Mouse (Mus musculus): ENCODE results near the gene Slc4a5. TPM values are rescaled to one million over a fixed set of nuclear protein-coding genes. Genes with fewer than 3 reads are reported as not detected.

Slc4a5 gene
- polyA plus RNA-seq, 2 experiments: 0.52 to 1.4 TPM

- Histone ChIP-seq H3K9ac (replicated peaks) (no peak overlapping the region), H3K36me3 (replicated peaks; ENCODE audit: control insufficient read depth, insufficient read depth, low read depth) (peaks cover 18% of the 10 kb centered on the region), H3K4me2 (ENCODE audit: low read depth) (no peak overlapping the region), H3K9me3 (ENCODE audit: control insufficient read depth, low read length) (no peaks in the 10 kb centered on the region), H3K4me1 (replicated peaks; ENCODE audit: control insufficient read depth in 2 of 2, insufficient read depth in 2 of 2, low read length in 1 of 2) (no peaks in the 10 kb centered on the region), H3K4me3 (ENCODE audit: insufficient read depth in 1 of 2, low read depth in 2 of 2, low read length in 2 of 2) (no peak overlapping the region), H3K27me3 (ENCODE audit: control insufficient read depth, insufficient read depth, low read length) (no peaks in the 10 kb centered on the region), H3K27ac (no peak overlapping the region)
- no peak for DNase-seq (ENCODE audit: low read depth in 3 of 3, low spot score in 3 of 3)
- ATAC-seq (ENCODE audit: insufficient read depth): no peak
- WGBS (ENCODE audit: insufficient replicate concordance): 70% methylated on average over 2 of the region's 2 CpGs
- no peak for TF ChIP-seq CTCF (IDR thresholded peaks at IDR 0.05; ENCODE audit: low read depth)
- no peak for TF ChIP-seq EP300 (IDR thresholded peaks at IDR 0.05; ENCODE audit: low read depth)
Measured at GRCm38 (mm10) chr6:83186946-83187345, 32.7 kb upstream of the Slc4a5 start.

GRCm38 (mm10) chr6:83193571-83193970 is 26.1 kb upstream of the Slc4a5 start:
- Histone ChIP-seq H3K27me3 (ENCODE audit: control insufficient read depth, insufficient read depth, low read length) (no peaks in the 10 kb centered on the region), H3K4me3 (ENCODE audit: insufficient read depth in 1 of 2, low read depth in 2 of 2, low read length in 2 of 2) (no peak overlapping the region), H3K36me3 (replicated peaks; ENCODE audit: control insufficient read depth, insufficient read depth, low read depth) (peaks cover 40% of the 10 kb centered on the region), H3K27ac (no peak overlapping the region), H3K4me1 (replicated peaks; ENCODE audit: control insufficient read depth in 2 of 2, insufficient read depth in 2 of 2, low read length in 1 of 2) (no peaks in the 10 kb centered on the region), H3K9ac (replicated peaks) (no peak overlapping the region), H3K4me2 (ENCODE audit: low read depth) (no peak overlapping the region), H3K9me3 (ENCODE audit: control insufficient read depth, low read length) (no peaks in the 10 kb centered on the region)
- DNase-seq (ENCODE audit: low read depth in 3 of 3, low spot score in 3 of 3): no peak
- no peak for ATAC-seq (ENCODE audit: insufficient read depth)
- 80% methylated on average over 7 of the region's 7 CpGs for WGBS (ENCODE audit: insufficient replicate concordance)
- TF ChIP-seq EP300 (IDR thresholded peaks at IDR 0.05; ENCODE audit: low read depth) (no peak), CTCF (IDR thresholded peaks at IDR 0.05; ENCODE audit: low read depth) (no peak)

DNA sequence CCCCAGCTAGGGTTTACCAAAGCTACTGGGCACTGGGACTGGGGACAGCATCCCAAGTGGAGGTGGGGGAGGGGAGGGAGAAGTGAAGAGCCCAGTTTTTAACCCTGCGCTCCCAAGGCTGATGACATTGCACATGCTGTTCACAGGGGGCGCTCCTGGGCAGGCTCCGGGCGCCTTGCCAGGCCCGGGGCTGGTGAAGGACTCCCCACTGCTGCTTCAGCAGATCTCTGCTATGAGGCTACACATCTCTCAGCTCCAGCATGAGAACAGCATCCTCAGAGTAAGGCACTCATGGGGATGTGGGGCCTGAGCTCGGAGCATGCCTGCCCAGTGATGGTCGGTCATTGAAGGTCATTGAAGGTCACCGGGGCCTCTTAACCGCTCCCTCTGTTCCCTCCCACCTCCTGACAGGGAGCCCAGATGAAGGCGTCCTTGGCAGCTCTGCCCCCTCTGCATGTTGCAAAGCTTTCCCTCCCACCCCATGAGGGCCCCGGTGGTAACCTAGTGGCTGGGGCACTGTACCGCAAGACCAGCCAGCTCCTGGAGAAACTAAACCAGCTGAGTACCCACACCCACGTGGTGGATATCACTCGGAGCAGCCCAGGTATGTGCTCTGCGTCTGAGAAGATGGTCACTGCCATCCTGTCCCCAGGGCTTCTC is 22.2 kb upstream of the Slc4a5 start:
- H3K4me1 ChIP-seq (replicated peaks; ENCODE audit: control insufficient read depth in 2 of 2, insufficient read depth in 2 of 2, low read length in 1 of 2): no peaks in the 10 kb centered on the region
- H3K27me3 ChIP-seq (ENCODE audit: control insufficient read depth, insufficient read depth, low read length): no peaks in the 10 kb centered on the region
- TF ChIP-seq EP300 (IDR thresholded peaks at IDR 0.05; ENCODE audit: low read depth) (no peak), CTCF (IDR thresholded peaks at IDR 0.05; ENCODE audit: low read depth) (peak; percentile 40)
- H3K27ac ChIP-seq: no peak overlapping the region
- ATAC-seq (ENCODE audit: insufficient read depth): no peak
- H3K36me3 ChIP-seq (replicated peaks; ENCODE audit: control insufficient read depth, insufficient read depth, low read depth): peaks cover 20% of the 10 kb centered on the region
- no peak for DNase-seq (ENCODE audit: low read depth in 3 of 3, low spot score in 3 of 3)
- 75% methylated on average over 15 of the region's 15 CpGs for WGBS (ENCODE audit: insufficient replicate concordance)
- no peak overlapping the region for H3K9ac ChIP-seq (replicated peaks)
- no peak overlapping the region for H3K4me3 ChIP-seq (ENCODE audit: insufficient read depth in 1 of 2, low read depth in 2 of 2, low read length in 2 of 2)
- no peaks in the 10 kb centered on the region for H3K9me3 ChIP-seq (ENCODE audit: control insufficient read depth, low read length)
- no peak overlapping the region for H3K4me2 ChIP-seq (ENCODE audit: low read depth)

DNA sequence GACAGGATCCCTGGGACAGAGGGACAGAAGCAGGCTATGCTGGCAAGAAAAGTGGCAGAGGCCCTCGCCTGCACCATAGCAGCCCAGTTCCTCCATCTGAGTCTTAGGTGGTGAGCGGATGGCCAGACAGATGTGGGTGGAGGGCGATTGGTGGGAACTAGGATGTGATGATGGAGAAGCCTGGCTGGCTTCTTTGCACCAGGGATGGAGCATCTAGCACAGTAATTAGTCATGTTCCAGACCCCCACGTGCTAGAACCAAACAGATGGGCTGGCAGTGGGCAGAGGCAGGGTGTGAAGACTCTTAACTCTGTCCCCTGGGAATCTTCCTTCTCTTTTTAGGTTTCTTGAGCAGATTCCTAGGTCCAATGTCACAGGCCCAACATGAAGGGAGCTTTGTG is 16.3 kb upstream of the Slc4a5 start:
- H3K4me1 ChIP-seq (replicated peaks; ENCODE audit: control insufficient read depth in 2 of 2, insufficient read depth in 2 of 2, low read length in 1 of 2): no peaks in the 10 kb centered on the region
- DNase-seq (ENCODE audit: low read depth in 3 of 3, low spot score in 3 of 3) (no peak), ATAC-seq (ENCODE audit: insufficient read depth) (no peak)
- H3K4me2 ChIP-seq (ENCODE audit: low read depth): no peak overlapping the region
- no peak overlapping the region for H3K4me3 ChIP-seq (ENCODE audit: insufficient read depth in 1 of 2, low read depth in 2 of 2, low read length in 2 of 2)
- no peaks in the 10 kb centered on the region for H3K27me3 ChIP-seq (ENCODE audit: control insufficient read depth, insufficient read depth, low read length)
- no peaks in the 10 kb centered on the region for H3K9me3 ChIP-seq (ENCODE audit: control insufficient read depth, low read length)
- no peaks in the 10 kb centered on the region for H3K36me3 ChIP-seq (replicated peaks; ENCODE audit: control insufficient read depth, insufficient read depth, low read depth)
- TF ChIP-seq EP300 (IDR thresholded peaks at IDR 0.05; ENCODE audit: low read depth) (no peak), CTCF (IDR thresholded peaks at IDR 0.05; ENCODE audit: low read depth) (no peak)
- 62% methylated on average over 4 of the region's 4 CpGs for WGBS (ENCODE audit: insufficient replicate concordance)
- no peak overlapping the region for H3K27ac ChIP-seq
- H3K9ac ChIP-seq (replicated peaks): no peak overlapping the region

GRCm38 (mm10) chr6:83205851-83206250 is 13.8 kb upstream of the Slc4a5 start:
- WGBS (ENCODE audit: insufficient replicate concordance): 66% methylated on average over 3 of the region's 3 CpGs
- H3K27me3 ChIP-seq (ENCODE audit: control insufficient read depth, insufficient read depth, low read length): no peaks in the 10 kb centered on the region

More at GRCm38 (mm10) chr6:83205851-83206250, 13.8 kb upstream of the Slc4a5 start:
- no peak for ATAC-seq (ENCODE audit: insufficient read depth)
- TF ChIP-seq EP300 (IDR thresholded peaks at IDR 0.05; ENCODE audit: low read depth) (no peak), CTCF (IDR thresholded peaks at IDR 0.05; ENCODE audit: low read depth) (no peak)
- no peaks in the 10 kb centered on the region for H3K9me3 ChIP-seq (ENCODE audit: control insufficient read depth, low read length)
- H3K36me3 ChIP-seq (replicated peaks; ENCODE audit: control insufficient read depth, insufficient read depth, low read depth): no peaks in the 10 kb centered on the region
- no peak overlapping the region for H3K9ac ChIP-seq (replicated peaks)
- H3K4me2 ChIP-seq (ENCODE audit: low read depth): no peak overlapping the region
- no peak overlapping the region for H3K27ac ChIP-seq
- H3K4me3 ChIP-seq (ENCODE audit: insufficient read depth in 1 of 2, low read depth in 2 of 2, low read length in 2 of 2): no peak overlapping the region
- no peaks in the 10 kb centered on the region for H3K4me1 ChIP-seq (replicated peaks; ENCODE audit: control insufficient read depth in 2 of 2, insufficient read depth in 2 of 2, low read length in 1 of 2)
- DNase-seq (ENCODE audit: low read depth in 3 of 3, low spot score in 3 of 3): no peak
